Mouse (Mus musculus) E14TG2a.4 (cell line): ENCODE measurements at regions not wholly inside any gene's neighbourhood (a gene's known extent, or its start where the extent isn't known, plus 50 kb on each side); places are given as distances from the start of the nearest gene placed in this dataset.

Source experiments
- CTCF ChIP-seq: conservative IDR thresholded peaks from 2 replicates; pipeline ENCODE4 v1.5.1; 2014; ENCODE audit warnings: low read length
- POU5F1 ChIP-seq: IDR thresholded peaks from 2 replicates; pipeline ENCODE4 v1.6.1; 2014; ENCODE audit warnings: low read length, borderline replicate concordance

GRCm38 (mm10) chr17:72746411-72746810, 89.8 kb upstream of the Ypel5 start:
- no peak for TF ChIP-seq CTCF
- no peak for TF ChIP-seq POU5F1
